Mouse (Mus musculus): ENCODE measurements around the gene Gm27027.

The Gm27027 gene

DNA sequence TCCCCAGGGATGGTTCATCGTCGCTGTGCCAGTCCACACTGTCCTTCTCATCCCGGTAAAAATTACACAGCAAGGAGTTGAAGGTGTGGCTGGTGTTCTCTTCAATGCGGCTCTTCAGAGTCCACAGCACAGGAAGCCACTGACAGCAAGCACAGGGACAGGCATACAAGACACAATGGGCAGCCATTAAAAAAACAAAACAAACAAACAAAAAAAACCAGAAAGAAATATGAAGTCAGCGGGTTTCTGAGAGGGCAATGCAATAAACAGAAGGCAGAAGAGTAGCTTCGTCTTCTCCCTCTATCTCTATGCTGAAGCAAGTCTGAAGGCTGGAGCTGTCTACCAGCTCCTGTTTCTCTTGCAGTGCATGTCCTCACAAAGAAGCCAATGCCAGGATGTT, at the start of gene Gm27027:
Gm27027 (minus strand) TSS at position 101 of the 400 bp plus-strand sequence.
- no peak for DNase-seq (ENCODE audit: low read depth, low spot score)

DNA sequence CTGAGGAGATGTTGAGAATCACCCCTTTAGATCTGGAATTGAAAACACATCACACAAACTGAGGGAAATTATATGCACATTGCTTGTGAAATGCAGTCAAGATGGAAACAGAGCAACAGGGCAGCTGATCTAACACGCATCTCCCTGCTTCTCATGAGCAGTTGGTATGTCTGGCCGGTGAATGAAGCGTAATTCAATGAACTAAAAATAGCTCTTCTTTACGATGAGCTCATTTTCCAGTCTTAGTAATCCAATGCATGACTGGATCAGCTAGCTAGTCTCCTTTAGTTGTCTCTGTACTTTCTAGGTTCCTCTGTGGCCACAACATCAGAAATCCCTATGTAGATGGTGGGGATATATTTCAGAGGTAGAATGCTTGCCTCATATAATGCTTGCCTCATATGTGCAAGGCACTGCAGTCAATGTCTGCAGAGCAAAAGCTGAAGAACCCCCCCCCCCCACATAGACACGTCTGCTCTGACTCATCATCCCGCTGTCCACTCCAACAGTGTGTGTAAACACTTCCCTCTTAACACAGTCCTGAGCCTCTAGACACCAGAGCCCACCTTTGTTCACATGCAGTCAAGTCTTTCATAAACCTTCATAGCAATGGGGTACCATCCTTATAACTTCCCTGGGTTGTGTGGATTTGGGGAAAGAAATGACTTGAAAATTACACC, 49.4 kb upstream of the Gm27027 start:
- DNase-seq (ENCODE audit: low read depth, low spot score): no peak

- DNase-seq (ENCODE audit: low read depth, low spot score): no peak
Observed at GRCm38 (mm10) chr2:94044174-94044573, 48.0 kb upstream of the Gm27027 start.

DNA sequence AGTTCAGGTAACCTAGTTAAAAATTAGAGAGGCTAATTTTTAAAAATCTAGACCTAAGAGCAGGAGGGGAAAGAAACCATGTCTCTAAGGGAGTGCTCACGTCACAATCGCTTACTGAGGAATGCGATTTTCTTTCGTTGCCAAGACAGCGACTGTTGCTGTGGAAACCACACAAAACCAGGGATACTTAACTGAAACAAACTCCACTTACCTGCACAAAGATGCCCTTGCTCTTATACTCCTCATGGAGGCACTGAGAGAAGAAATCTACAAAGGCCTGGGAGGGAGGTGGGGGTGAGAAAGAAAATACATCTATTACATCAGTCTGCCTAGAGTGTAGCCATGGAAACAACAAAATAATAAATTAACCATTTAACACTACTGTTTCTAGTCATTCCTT, 47.5 kb upstream of the Gm27027 start:
- peak; percentile 65 for DNase-seq (ENCODE audit: low read depth, low spot score)

- no peak for DNase-seq (ENCODE audit: low read depth, low spot score)
Observed at GRCm38 (mm10) chr2:94042461-94042860, 46.3 kb upstream of the Gm27027 start.

- DNase-seq (ENCODE audit: low read depth, low spot score): no peak
Observed at GRCm38 (mm10) chr2:94040391-94041125, 44.4 kb upstream of the Gm27027 start.

GRCm38 (mm10) chr2:94035428-94036331, 39.5 kb upstream of the Gm27027 start:
- DNase-seq (ENCODE audit: low read depth, low spot score): peak; percentile 77

- no peak for DNase-seq (ENCODE audit: low read depth, low spot score)
Observed at GRCm38 (mm10) chr2:94030602-94031001, 34.4 kb upstream of the Gm27027 start.

DNA sequence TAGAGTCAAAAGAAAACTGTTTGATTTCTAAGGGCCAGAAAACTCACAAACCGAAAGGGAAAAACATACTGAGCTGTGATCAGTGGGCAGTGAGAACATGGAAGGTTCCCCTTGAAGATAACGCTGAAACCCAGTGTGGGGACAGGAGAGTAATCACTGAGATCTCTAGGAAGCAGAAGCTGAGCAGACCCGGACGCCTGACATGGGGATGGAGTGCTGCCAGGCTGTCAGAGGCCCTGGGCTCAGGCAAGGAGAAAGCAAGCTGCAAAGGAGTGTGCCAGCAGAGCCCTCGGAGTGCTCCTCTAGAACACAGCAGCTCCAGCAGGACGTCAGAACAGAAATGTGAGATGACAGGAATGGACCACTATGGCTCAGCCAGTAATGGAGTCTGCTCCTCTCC, 28.5 kb upstream of the Gm27027 start:
- DNase-seq (ENCODE audit: low read depth, low spot score): no peak

- DNase-seq (ENCODE audit: low read depth, low spot score): peak; percentile 94
Observed at GRCm38 (mm10) chr2:94010335-94011291, 14.5 kb upstream of the Gm27027 start, which contains the start of gene Alkbh3. Alkbh3 (minus strand) TSS chr2:94010807.

DNA sequence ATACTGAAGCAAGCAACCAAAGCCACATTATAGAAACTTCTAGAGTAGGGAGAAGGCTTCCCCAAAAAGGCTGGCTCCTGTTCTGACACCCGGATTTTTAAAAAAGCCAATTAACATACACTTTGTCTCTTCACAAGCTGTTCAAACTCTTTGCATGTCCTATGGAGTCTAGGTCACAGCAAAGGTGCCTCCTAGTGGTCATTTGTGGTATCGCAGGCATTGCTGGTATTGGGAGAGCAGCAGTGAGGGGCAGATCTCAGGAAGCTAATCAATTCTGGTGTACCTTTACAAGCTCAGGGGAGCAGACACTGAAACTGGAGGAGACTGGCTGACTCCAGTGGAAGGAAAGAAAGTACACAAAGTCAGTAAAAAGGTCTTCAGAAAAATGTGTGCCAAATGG, 6.2 kb upstream of the Gm27027 start:
- DNase-seq (ENCODE audit: low read depth, low spot score): peak; percentile 45

DNA sequence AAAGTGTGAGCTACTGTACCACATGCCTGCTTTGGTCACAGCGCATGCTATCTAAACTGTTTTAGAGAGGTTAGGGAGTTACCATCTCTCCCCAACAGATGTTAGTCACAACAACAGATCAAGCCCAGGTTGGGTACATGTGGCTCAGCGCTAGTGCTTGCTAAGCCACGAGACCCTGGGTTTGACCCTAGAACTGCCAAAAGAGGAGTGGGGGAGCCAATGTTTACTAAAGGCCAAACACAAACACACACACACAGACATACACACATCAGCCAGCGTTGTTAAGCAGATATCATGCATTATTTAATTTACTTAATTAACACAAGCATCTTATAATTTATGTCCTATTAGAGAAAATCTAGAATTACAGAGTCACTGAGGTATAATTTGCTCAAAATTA, 5.8 kb upstream of the Gm27027 start:
- DNase-seq (ENCODE audit: low read depth, low spot score): no peak

DNA sequence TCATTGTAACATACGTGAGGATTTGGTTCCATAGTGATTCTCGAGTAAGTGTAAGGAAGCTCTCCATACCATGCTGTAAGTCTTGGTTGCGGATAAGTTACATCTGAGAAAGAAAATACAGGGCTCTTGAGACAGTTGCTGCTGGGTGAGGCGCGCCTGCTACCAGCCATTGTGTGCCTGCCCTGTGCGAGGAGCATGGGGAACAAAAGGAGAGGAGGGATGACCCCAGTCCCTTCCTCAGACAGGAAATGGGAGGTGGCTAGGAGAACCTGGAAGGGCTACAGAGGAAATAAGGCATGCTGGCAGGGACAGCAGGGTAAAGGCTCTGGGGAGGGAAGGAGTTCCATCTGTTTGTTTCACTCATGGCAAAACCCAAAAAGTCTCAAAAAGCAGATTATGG, 5.3 kb upstream of the Gm27027 start:
- DNase-seq (ENCODE audit: low read depth, low spot score): no peak

DNA sequence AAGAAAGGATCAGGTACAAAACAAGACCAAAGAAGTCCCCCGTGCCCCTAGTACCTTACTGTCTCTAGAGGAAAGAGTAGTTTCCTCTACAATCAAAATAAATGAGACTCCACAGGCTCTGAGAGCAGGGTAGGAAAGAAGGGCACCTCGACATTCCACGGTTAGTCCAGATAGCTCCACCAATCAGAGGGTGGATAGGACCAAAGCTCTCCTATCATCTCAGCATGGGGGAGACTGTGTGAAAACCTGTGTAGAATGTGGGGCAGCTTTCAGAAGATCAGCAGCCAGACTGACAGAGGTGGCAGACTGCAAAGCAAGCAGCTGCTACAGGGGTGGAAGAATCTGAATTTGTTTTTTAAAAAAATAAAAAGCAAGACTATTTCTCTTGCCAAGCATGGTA, 3.3 kb downstream of the Gm27027 start:
- DNase-seq (ENCODE audit: low read depth, low spot score): no peak

DNA sequence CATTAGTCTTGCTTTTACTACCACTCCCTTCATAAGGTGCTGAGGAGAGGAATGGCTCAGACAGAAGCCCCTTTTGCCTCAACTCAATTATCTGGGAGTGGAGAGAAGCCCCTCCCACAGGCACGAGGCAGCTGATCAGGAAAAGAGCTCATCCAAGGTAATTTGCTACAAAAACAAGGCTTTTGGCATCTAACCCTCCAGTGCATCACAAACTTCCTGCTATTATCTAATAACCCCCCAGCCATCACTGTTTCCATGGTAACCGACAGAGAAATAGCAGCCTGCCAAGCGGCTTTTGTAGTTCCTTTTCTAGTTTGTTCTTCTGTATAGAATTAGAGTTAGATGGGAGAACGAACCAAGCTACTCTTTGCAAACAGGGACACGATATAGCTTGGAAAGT, 3.9 kb downstream of the Gm27027 start:
- no peak for DNase-seq (ENCODE audit: low read depth, low spot score)

DNA sequence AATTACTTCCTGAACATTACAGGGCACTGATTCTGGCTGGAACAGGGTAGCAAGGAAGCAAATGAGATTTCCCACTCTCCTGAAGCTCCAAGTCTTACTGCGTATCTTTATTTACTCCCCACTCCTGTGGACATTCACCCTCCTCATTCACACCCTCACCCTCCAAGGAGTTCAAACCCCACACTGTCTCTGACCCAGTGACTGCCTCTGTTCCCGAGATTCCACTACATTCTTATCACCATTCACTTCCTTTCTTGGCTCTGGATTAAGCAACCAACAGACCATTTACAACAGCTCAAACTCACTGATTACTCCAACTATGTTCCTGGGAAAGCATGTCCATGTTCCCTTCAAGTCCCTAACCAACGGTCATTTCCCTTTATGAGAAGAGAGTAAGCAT, 4.8 kb downstream of the Gm27027 start:
- no peak for DNase-seq (ENCODE audit: low read depth, low spot score)

- DNase-seq (ENCODE audit: low read depth, low spot score): no peak
Observed at GRCm38 (mm10) chr2:93988440-93988839, 7.7 kb downstream of the Gm27027 start.

DNA sequence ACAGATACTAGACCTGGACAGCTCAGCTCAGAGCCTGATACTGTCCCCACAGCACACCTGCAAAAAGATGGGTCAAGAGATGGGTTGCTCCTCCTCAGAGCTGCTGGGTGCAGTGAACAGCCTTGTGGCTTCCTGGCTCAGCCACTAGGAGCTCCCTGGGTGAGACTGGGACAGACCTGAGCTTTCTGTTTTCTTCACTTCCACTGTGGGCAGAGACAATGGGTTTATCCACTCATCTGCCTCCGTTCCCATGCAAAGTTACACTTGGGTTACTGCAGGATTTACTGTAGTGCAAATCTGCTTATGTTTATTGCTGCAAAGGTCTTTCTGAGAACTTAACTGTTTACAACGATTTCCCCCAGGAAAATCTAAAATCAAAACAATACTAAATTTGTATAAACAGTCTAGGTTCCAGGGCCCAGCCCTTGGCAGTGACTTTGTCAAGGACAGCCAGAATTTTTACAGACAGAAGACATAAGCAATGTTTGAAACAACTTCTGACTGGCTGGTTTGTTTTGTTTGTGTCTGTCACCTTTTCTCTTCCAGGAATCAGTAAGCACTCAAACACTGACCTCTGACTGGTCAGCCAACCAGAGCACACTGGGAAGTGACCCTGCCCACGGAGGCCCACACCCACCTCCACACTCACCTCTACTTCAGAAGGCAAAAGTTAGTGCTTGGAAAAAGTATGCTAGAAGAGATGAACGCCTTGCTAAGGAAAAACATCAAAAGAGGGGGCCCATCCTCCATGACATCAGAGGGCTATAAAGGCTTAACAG, 13.5 kb downstream of the Gm27027 start:
- DNase-seq (ENCODE audit: low read depth, low spot score): no peak

DNA sequence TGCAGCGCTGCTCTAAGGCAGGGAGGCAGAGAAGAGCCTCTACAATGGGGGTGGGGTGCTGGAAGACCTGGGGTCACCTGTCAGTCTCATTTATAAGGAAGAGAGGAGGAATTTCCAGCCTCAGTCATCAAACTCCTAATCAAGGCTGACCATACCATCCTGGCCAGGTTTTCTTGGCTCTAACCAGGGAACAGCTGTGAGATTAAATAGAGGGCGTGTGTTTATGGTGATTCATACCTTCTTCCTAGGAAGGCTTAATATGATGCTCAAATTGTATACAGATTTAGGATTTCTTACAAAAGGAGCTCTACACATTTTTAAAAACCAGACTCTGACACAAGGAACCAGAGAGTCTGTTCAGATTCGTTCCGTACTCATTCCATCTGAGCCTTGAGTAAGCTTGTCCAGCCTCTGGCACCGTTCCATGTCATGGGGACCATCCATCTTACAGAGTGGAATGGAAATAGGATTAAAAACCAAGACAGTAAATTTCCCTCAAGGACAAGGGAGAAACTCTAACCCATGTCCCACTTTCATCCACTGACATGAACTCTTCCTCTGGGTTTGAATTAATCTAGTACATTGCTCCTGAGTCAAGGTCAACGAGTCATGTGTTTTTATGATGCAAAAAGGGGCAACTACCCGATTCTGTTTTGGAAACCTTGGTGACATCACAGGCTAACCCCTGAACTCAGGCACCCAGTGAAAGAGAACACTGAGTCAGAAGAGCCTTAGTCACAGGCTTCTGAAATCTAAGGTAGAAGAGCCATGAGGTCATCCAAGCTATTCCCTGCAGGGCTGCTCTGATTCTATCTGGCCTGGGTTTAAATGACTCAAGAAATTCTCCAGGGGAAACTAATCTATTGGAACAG, 16.7 kb downstream of the Gm27027 start:
- DNase-seq (ENCODE audit: low read depth, low spot score): no peak
